Mouse (Mus musculus) heart, adult 18-20 months (tissue): ENCODE measurements around the gene Crbn. TPM values are rescaled to one million over a fixed set of nuclear protein-coding genes. Genes with fewer than 3 reads are reported as not detected.

Source experiments
- DNase-seq, 2 experiments: peaks; one replicate each; pipeline ENCODE4 v3.0.0; 2021 to 2022; ENCODE audit warnings: mixed read lengths in 1 of 2
- total RNA-seq, 2 experiments: library from RNA; stranded (reverse); gene quantifications; 2 replicates each; pipeline ENCODE4 v1.2.3; 2021

Gene Crbn
- total RNA-seq, 2 experiments from 2014 or later = 45.3 to 61.8 TPM

- DNase-seq = no peak
These were observed 34.0 kb downstream of the Crbn start for GRCm38 (mm10) chr6:106765892-106766291.

GRCm38 (mm10) chr6:106761486-106761885 is 38.4 kb downstream of the Crbn start:
- DNase-seq = no peak

DNA sequence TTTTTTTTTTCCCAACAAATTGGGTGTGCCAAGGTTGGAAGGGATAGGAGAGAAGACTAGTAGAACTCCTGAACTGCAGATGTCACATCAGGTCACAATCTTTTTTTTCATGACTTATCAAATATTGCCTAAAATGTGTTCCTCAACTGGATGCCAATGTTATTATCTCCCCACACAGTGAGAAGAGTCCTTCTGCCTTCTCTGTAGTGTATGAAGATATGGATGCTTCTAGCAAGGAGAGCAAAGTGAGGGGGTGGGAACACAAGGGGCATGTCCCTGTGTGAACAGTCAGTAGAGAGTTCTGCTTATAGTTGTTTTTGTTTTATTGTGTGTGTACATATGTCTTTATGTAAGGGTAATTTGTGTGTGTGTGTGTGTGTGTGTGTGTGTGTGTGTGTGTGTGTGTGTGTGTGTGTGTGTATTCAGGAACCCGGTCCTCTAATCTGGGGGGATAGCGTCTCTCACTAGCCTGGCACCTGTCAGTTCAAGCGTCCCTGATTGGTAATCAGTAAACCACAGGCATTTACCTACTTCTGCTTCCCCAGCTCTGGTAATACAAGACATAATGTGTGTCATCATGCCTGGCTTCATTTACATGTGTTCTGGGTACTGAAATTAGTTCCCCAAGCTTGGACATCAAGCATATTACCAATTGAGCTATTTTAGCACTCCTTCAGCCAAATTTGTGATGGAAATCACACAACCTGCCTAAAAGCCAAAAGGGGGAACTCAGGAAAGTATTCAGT is 39.2 kb downstream of the Crbn start:
- no peak for DNase-seq

DNA sequence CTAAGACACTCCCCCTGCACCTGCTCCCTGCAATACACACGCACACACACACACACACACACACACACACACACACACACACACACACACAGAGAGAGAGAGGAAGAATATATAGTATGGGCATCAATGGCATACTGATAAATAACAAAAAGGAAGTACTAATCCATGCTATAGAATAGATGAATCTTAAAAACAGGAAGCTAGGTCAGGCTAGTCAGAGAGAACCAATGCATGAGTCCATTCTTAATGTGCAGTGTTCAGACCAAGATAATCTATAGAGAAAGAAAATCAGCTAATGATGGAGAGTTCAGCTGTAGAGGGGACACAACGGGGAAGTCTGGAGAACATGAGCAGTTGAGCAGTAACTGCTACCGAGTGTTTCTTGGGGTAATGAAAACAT is 41.6 kb downstream of the Crbn start:
- no peak for DNase-seq

DNA sequence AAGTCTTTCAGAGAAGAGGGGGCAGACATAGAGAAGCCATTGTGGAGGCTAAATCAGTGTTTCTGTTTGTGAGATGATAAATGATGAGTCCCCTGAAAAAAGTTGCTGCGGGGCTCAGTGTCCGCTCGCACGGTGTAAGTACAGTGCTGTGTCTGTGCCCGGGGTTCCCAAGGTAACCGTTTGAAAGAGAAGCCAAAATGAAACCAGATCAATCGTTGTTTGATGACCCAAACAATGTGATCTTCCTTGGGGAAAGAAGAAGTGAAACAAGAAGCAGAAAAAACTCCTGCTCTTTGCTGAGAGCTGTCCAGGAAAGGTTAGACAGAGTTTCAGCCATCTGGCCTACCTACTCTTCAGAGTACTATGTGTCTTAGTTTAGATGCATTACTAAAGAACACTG is 49.6 kb downstream of the Crbn start:
- DNase-seq = no peak

- DNase-seq = no peak
These were observed 50.9 kb downstream of the Crbn start, which contains the start of gene Il5ra for GRCm38 (mm10) chr6:106748887-106749388. Gene Il5ra, minus strand, starts transcription at chr6:106749037.

- DNase-seq = no peak
These were observed 52.1 kb downstream of the Crbn start for GRCm38 (mm10) chr6:106747804-106748203.

GRCm38 (mm10) chr6:106747251-106747650 is 52.6 kb downstream of the Crbn start:
- no peak for DNase-seq

DNA sequence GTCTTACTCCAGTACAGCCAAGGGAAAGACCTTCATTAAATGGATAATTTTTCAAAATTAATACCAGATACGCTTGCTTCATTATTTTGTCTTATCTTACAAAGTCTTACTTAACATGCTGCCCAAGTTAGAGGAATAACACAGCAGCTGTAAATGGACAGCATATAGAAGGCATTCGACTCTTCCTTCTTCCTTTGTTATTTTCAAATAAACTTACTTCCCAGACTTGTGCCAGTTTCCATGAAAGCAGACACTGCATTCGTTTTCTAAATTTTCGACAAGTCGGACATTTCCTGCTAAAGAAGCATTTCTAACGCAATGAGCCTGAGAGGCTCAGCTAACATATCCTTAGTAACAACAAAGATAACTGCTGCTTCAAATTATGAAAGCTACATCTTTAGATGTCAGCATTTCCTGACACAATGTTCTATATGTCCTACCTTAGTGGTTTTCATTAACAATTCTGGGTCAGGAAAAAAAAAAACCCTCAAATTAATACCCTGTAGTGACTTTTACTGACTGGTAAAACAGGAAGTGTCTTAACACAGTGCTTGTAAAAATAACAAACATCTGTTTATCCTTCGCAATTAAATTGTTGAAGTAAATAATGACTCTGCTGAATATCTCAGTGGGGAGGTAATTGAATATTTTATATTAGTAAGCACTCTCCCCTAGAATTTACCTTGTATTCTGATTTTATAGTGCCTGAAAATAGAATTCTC is 54.0 kb downstream of the Crbn start:
- DNase-seq = no peak

GRCm38 (mm10) chr6:106743556-106744233 is 56.2 kb downstream of the Crbn start:
- no peak for DNase-seq

DNA sequence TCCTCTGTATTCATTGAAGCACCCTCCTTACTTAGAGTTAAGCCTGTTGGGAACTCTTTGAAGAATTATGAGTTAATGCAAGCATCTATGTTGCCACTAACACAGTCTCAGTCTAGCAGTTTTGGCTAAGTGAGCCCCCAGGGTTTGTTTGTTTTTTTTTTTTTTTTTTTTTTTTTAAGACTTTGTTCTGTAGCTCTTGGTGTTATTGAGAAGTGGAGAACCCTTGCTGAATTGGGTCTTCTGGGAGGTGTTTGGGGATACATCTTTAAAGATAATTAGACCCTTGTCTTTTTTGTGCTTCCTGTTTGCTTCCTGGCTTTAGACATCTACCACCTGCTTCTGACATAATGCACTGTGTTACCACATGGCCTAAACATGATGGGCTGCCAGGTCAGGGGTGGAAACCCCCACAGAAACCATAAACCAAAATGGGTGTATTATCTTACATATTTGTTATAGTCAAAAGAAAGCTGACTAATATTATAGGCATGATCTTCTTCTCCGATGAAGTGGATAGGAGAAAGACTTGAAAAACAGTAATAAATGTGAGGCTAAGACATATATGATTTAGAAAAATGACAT is 59.5 kb downstream of the Crbn start:
- DNase-seq = no peak

- DNase-seq = no peak
These were observed 61.6 kb downstream of the Crbn start for GRCm38 (mm10) chr6:106738229-106738628.

GRCm38 (mm10) chr6:106732563-106732962 is 67.3 kb downstream of the Crbn start:
- DNase-seq = no peak

Other genes starting within 250 kb of the Crbn start
- under 1 TPM in 1 of 2 experiments, not detected in 1; 0.21 TPM for gene Il5ra, start 51.0 kb downstream of the Crbn start, total RNA-seq
- 10 to 100 TPM; 39.3 to 49.4 TPM for gene Trnt1, start 31.0 kb downstream of the Crbn start, total RNA-seq